Mouse (Mus musculus) liver, postnatal 0 days (tissue): ENCODE measurements around the gene Thsd4. TPM values are rescaled to one million over a fixed set of nuclear protein-coding genes. Genes with fewer than 3 reads are reported as not detected.
"Not testable (repeated sequence)": the region's sequence is repeated elsewhere in the genome, so short reads cannot be mapped to it uniquely, and the experiment has no call there.

Source experiments
- ATAC-seq: fragments of 200-750 bp; cut with Nextera tagmentation; 2 replicates; pipeline ENCODE4 v1.8.0; 2017; ENCODE audit warnings: mild to moderate bottlenecking, moderate library complexity
- DNase-seq: peaks from one replicate; pipeline ENCODE4 v3.0.0-alpha.2; 2016
- H3K27ac ChIP-seq: fragments of 300-500 bp; sonication (generic); 2 replicates; pipeline ENCODE4 v1.5.1; 2014; ENCODE audit warnings: antibody characterized with exemption, moderate library complexity, mild to moderate bottlenecking, low read depth
- H3K27me3 ChIP-seq: fragments of 300-500 bp; sonication (generic); 2 replicates; pipeline ENCODE4 v1.6.1; 2014; ENCODE audit warnings: low read length, control low read depth, mixed read lengths; ENCODE audit not compliant: insufficient read depth
- H3K36me3 ChIP-seq: fragments of 300-500 bp; sonication (generic); replicated peaks from 2 replicates; pipeline ENCODE4 v1.6.1; 2014; ENCODE audit warnings: mild to moderate bottlenecking, control low read depth, low read length, moderate library complexity, mixed read lengths; ENCODE audit not compliant: insufficient read depth
- H3K4me1 ChIP-seq: fragments of 300-500 bp; sonication (generic); 2 replicates; pipeline ENCODE4 v1.6.1; 2014; ENCODE audit warnings: antibody characterized with exemption, mild to moderate bottlenecking, control low read depth; ENCODE audit not compliant: insufficient read depth
- H3K4me2 ChIP-seq: fragments of 300-500 bp; sonication (generic); 2 replicates; pipeline ENCODE4 v1.6.1; 2014; ENCODE audit warnings: low read depth, mild to moderate bottlenecking, low read length, moderate library complexity, mixed read lengths
- H3K4me3 ChIP-seq: fragments of 300-500 bp; sonication (generic); 2 replicates; pipeline ENCODE4 v1.5.1; 2014; ENCODE audit warnings: low read depth, low read length
- H3K9ac ChIP-seq: fragments of 300-500 bp; sonication (generic); replicated peaks from 2 replicates; pipeline ENCODE4 v1.6.1; 2014; ENCODE audit warnings: mild to moderate bottlenecking, moderate library complexity
- H3K9me3 ChIP-seq: fragments of 300-500 bp; sonication (generic); 2 replicates; pipeline ENCODE4 v1.6.1; 2016; ENCODE audit warnings: mild to moderate bottlenecking, control low read depth, low read length, mixed read lengths
- CTCF ChIP-seq: sonication (generic); IDR thresholded peaks from 2 replicates; pipeline ENCODE4 v1.5.1; 2016; ENCODE audit warnings: antibody characterized with exemption, low read depth
- EP300 ChIP-seq: IDR thresholded peaks from 2 replicates; pipeline ENCODE4 v1.6.1; 2016; ENCODE audit warnings: antibody characterized with exemption, low read depth, mild to moderate bottlenecking
- WGBS: fragments of 180-500 bp; shearing (Covaris S2); extraction: QIAGEN DNeasy Blood & Tissue Kit; methylation state at CpG from one replicate; pipeline ENCODE4 v1.1.7; 2014; ENCODE audit not compliant: insufficient replicate concordance; 5-methylcytosine and 5-hydroxymethylcytosine counted together
- polyA plus RNA-seq: library from polyadenylated mRNA; unstranded; fragments of >200 nt; fragmentation: Nextera tagmentation; extraction: Ambion mirVana; gene quantifications from 2 replicates; pipeline ENCODE4 v1.2.1, GENCODE M21; 2015

The Thsd4 gene
- polyA plus RNA-seq, 1 experiment from 2014 or later, result 0.70 TPM

DNA sequence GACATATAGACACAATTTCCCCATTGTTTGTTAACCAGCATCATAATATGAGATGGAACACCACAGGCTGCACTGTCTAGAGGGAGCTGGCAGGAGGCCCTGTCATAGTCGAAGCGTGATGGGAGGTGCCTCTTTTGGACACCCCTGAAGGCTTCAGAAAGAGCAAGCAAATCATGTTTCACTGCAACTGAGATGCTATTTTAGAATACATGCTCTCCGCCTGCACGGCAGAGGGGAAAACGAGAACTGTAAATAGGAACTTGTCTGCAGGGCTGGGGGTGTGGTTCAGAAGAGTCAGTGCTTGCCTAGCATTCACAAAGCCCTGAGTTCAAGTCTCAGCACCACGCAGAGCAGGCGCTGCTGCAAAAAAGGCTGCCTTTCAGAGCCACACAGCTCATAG, 334.9 kb downstream of the Thsd4 start:
- Histone ChIP-seq H3K27ac (no peak overlapping the region), H3K27me3 (no peaks in the 10 kb centered on the region), H3K4me3 (no peak overlapping the region), H3K9ac (no peak overlapping the region), H3K36me3 (no peaks in the 10 kb centered on the region), H3K4me1 (peaks cover 4% of the 10 kb centered on the region; the same call in 1 of the 2 replicates), H3K9me3 (no peaks in the 10 kb centered on the region), H3K4me2 (no peak overlapping the region)
- DNase-seq, result no peak
- no peak for TF ChIP-seq EP300
- no peak for TF ChIP-seq CTCF
- WGBS, result 65% methylated on average over 7 of the region's 7 CpGs
- no peak for ATAC-seq

DNA sequence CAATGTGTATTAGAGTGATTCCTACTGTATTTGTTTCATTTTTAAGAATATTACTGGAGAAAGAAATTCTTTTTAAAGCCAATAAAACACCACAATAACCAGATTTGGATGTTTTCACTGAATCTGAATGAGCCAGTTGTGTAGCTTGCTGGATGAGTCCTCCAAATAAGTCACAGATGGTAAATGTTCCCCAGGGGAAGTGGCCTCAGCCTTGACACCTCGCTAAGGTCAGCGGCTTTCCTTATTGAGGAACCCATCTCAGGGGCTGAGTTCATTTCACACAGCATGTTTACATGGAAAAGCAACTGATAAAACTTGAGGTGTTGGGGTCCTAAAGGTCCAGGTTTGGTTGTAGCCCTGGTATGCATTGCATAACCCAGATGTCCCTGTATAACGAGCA, 337.8 kb downstream of the Thsd4 start:
- no peak overlapping the region for H3K9ac ChIP-seq
- no peak overlapping the region for H3K4me2 ChIP-seq
- no peaks in the 10 kb centered on the region for H3K9me3 ChIP-seq
- H3K27me3 ChIP-seq, result no peaks in the 10 kb centered on the region
- H3K4me1 ChIP-seq, result peaks cover 9% of the 10 kb centered on the region; the same call in 1 of the 2 replicates
- H3K27ac ChIP-seq, result no peak overlapping the region
- TF ChIP-seq EP300, result no peak
- DNase-seq (no peak), ATAC-seq (no peak)
- no peaks in the 10 kb centered on the region for H3K36me3 ChIP-seq
- H3K4me3 ChIP-seq, result no peak overlapping the region
- WGBS, result 71% methylated on average over 3 of the region's 3 CpGs

DNA sequence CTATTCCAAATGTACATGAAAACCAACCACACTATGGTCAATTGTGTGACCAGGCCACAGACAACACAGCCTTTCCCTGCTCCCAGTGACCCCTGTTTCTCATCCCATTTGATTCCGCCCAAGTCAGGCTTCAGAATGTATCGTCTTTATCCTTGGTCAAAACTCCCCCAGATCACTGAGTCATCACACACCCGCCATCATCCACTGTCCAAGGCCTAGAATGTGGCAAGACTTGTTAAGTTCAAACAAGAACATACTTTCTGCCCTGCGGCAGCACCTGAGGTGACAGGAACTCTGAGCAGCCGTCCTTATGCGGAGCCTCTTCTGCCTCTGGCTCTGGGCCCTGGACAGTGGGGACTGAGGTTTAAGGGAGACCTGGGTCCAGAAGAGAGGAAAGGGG, 339.5 kb downstream of the Thsd4 start:
- WGBS, result 79% methylated on average over 6 of the region's 6 CpGs
- DNase-seq, result no peak
- TF ChIP-seq EP300 (no peak), CTCF (no peak)
- Histone ChIP-seq H3K4me2 (no peak overlapping the region), H3K9ac (no peak overlapping the region), H3K9me3 (no peaks in the 10 kb centered on the region), H3K36me3 (no peaks in the 10 kb centered on the region), H3K4me1 (peaks cover 7% of the 10 kb centered on the region; the same call in 1 of the 2 replicates), H3K27ac (no peak overlapping the region), H3K4me3 (no peak overlapping the region), H3K27me3 (no peaks in the 10 kb centered on the region)
- ATAC-seq, result no peak

DNA sequence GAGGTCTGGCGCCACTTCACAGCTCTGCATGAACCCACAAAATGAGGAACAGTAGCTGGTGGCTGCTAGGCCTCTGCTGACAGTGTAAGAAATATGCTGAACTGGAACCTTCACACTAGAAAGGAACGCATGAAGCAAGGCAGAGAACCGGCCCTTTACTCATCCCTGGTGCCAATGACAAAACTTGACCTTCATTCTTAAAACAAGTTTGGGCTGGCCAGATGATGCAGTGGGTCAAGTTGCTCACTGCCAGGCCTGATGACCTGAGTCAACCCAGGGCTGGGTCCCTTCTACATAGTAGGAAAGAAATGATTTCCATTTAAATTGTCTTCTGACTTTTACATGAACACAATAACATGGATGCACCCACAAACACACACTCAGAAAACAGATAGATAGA, 340.9 kb downstream of the Thsd4 start:
- H3K4me2 ChIP-seq, result no peak overlapping the region
- H3K27me3 ChIP-seq, result no peaks in the 10 kb centered on the region
- DNase-seq (no peak), ATAC-seq (0 out of 2 replicates have a peak, but pooled peaks have one; percentile 8)
- no peaks in the 10 kb centered on the region for H3K9me3 ChIP-seq
- WGBS, result 71% methylated on average over 3 of the region's 3 CpGs
- no peak overlapping the region for H3K9ac ChIP-seq
- H3K4me3 ChIP-seq, result no peak overlapping the region
- H3K36me3 ChIP-seq, result no peaks in the 10 kb centered on the region
- H3K4me1 ChIP-seq, result peaks cover 5% of the 10 kb centered on the region; the same call in 1 of the 2 replicates
- no peak for TF ChIP-seq CTCF
- H3K27ac ChIP-seq, result no peak overlapping the region

DNA sequence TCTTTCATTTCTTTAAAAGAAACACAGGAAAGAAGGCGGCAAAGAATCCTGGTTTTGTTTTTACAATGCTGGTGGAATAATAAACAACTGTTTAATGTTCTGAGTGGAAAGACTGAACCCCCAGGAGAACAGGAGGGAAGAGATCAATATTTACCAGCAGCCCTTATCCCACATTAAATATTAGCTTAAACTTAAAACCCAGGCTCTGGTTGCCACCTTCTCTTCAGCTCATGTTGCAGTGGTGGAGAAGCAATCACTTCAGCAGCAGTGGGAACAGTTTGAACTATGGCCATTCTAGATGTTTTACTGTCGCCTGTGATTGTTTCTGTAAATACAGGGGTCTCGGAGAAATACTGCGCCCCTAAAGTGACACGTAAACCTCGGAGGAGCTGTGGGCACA, 341.7 kb downstream of the Thsd4 start:
- Histone ChIP-seq H3K9me3 (no peaks in the 10 kb centered on the region), H3K4me1 (peaks cover 5% of the 10 kb centered on the region; the same call in 1 of the 2 replicates), H3K4me2 (no peak overlapping the region), H3K27me3 (no peaks in the 10 kb centered on the region), H3K36me3 (no peaks in the 10 kb centered on the region), H3K9ac (no peak overlapping the region), H3K27ac (peak overlapping the region; percentile 60), H3K4me3 (no peak overlapping the region)
- DNase-seq (no peak), ATAC-seq (peak; percentile 47)
- TF ChIP-seq EP300, result no peak
- TF ChIP-seq CTCF, result no peak
- 62% methylated on average over 6 of the region's 6 CpGs for WGBS

DNA sequence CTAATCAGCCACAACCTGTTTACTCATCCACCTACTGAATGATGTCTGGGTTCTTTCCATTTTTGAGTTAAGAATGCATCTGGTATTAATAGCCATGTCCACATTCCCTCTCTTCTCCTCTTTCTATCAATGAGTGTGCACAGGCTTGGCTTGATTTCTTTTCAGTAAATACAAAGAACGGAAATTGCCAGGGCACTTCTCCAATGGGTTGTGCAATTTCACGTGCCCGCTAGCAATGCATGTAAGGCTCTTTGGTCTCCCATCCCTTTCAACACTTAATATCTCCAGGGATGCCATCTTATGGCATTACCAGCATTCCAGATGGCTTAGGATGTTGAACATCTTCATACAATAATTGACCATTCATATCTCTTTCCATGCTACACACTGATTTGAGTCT, 345.5 kb downstream of the Thsd4 start:
- Histone ChIP-seq H3K4me2 (no peak overlapping the region), H3K9ac (no peak overlapping the region), H3K27me3 (no peaks in the 10 kb centered on the region), H3K9me3 (no peaks in the 10 kb centered on the region), H3K4me3 (no peak overlapping the region), H3K27ac (no peak overlapping the region), H3K4me1 (peaks cover 5% of the 10 kb centered on the region; the same call in 1 of the 2 replicates), H3K36me3 (no peaks in the 10 kb centered on the region)
- ATAC-seq (no peak), DNase-seq (no peak)
- TF ChIP-seq CTCF (no peak), EP300 (no peak)
- WGBS, result 66% methylated on average over 3 of the region's 3 CpGs

DNA sequence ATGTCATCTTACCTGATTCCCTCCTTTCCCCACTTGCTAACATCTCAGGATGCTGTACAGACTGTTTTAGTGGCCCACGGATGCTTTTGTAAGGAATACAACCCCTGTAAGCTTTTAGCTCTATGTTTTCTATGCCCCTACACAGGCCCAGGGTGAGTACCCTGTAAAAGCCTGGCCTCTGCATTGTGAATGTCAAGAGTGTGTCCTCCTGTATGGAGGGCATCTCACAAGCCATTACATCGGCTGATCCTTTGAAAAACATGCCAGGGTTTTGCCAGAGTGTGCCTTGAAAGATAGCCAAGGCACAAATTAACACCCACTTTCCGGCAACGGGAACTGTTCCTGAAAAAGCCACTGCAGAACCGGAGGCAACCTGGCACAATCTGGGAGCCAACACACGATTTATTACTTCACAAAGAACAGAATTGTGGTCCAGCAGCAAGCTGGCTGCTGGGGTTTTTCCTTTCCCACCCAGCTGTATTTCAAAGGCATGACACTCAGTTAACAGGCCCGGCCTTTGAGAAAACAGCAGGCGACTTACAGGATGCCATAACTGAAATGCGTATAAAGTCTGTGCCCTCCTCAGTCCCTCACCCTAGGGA, 349.3 kb downstream of the Thsd4 start:
- WGBS, result 58% methylated on average over 8 of the region's 9 CpGs
- not testable (repeated sequence) for DNase-seq, ATAC-seq, H3K36me3 ChIP-seq, H3K4me3 ChIP-seq, H3K4me2 ChIP-seq, H3K27me3 ChIP-seq, H3K4me1 ChIP-seq, H3K9ac ChIP-seq, H3K27ac ChIP-seq, H3K9me3 ChIP-seq
